Mouse (Mus musculus) lung, embryonic 15.5 days (tissue): ENCODE results near the gene Cnot6l. TPM values are rescaled to one million over a fixed set of nuclear protein-coding genes. Genes with fewer than 3 reads are reported as not detected.

Experiments used
- ATAC-seq: fragments of 200-750 bp; cut with Nextera tagmentation; 2 replicates; pipeline ENCODE4 v1.8.0; 2017; ENCODE audit warnings: moderate number of reproducible peaks, borderline replicate concordance; ENCODE audit not compliant: low FRiP score, low TSS enrichment; ENCODE audit errors: extremely low read depth
- H3K27ac ChIP-seq: fragments of 300-500 bp; sonication (generic); 2 replicates; pipeline ENCODE4 v1.5.1; 2015; ENCODE audit warnings: moderate library complexity, mild to moderate bottlenecking, inconsistent platforms
- H3K27me3 ChIP-seq: fragments of 300-500 bp; sonication (generic); 2 replicates; pipeline ENCODE4 v1.6.1; 2015; ENCODE audit warnings: inconsistent platforms
- H3K36me3 ChIP-seq: fragments of 300-500 bp; sonication (generic); 2 replicates; pipeline ENCODE4 v1.6.1; 2015; ENCODE audit warnings: inconsistent platforms
- H3K4me1 ChIP-seq: fragments of 300-500 bp; sonication (generic); 2 replicates; pipeline ENCODE4 v1.6.1; 2015; ENCODE audit warnings: inconsistent platforms
- H3K4me2 ChIP-seq: fragments of 300-500 bp; sonication (generic); 2 replicates; pipeline ENCODE4 v1.6.1; 2015; ENCODE audit warnings: inconsistent platforms, mild to moderate bottlenecking, moderate library complexity
- H3K4me3 ChIP-seq: fragments of 300-500 bp; sonication (generic); 2 replicates; pipeline ENCODE4 v1.5.1; 2015; ENCODE audit warnings: mild to moderate bottlenecking, inconsistent platforms
- H3K9ac ChIP-seq: fragments of 300-500 bp; sonication (generic); 2 replicates; pipeline ENCODE4 v1.6.1; 2015; ENCODE audit warnings: inconsistent platforms
- H3K9me3 ChIP-seq: fragments of 300-500 bp; sonication (generic); 2 replicates; pipeline ENCODE4 v1.6.1; 2016; ENCODE audit warnings: inconsistent platforms
- WGBS: fragments of 180-500 bp; shearing (Covaris S2); methylation state at CpG from one replicate; pipeline ENCODE4 v1.1.7; 2015; 5-methylcytosine and 5-hydroxymethylcytosine counted together
- polyA plus RNA-seq: library from polyadenylated mRNA; unstranded; fragments of >200 nt; fragmentation: Nextera tagmentation; extraction: Ambion mirVana; gene quantifications from 2 replicates; pipeline ENCODE4 v1.2.1, GENCODE M21; 2015

The Cnot6l gene
- polyA plus RNA-seq, result 22.9 and 23.4 TPM in 2 replicates

- Histone ChIP-seq H3K27me3 (no peaks in the 10 kb centered on the region), H3K4me1 (peaks cover 20% of the 10 kb centered on the region), H3K4me2 (peak within 1 kb of the TSS; percentile 76), H3K36me3 (no peaks in the 10 kb centered on the region), H3K27ac (peak within 1 kb of the TSS; percentile 99), H3K4me3 (peak within 1 kb of the TSS; percentile 93), H3K9ac (peak within 1 kb of the TSS; percentile 59), H3K9me3 (no peaks in the 10 kb centered on the region)
- ATAC-seq, result 0 out of 2 replicates have a peak, but pooled peaks have one; percentile 24
- 21% methylated on average over 5 of the region's 5 CpGs for WGBS
Measured at GRCm38 (mm10) chr5:96164021-96164411, at the start of gene Cnot6l. Gene Cnot6l (minus strand): TSS chr5:96164171.

- WGBS, result under 1% methylated on average over 35 of the region's 35 CpGs
- peak overlapping the region; percentile 87 for H3K27ac ChIP-seq
- peaks cover 29% of the 10 kb centered on the region for H3K4me1 ChIP-seq
- peak; percentile 95 for ATAC-seq
- no peaks in the 10 kb centered on the region for H3K27me3 ChIP-seq
- peak overlapping the region; percentile 65 for H3K4me3 ChIP-seq
- peak overlapping the region; percentile 61 for H3K9ac ChIP-seq
- H3K9me3 ChIP-seq, result no peaks in the 10 kb centered on the region
- peaks cover 7% of the 10 kb centered on the region for H3K36me3 ChIP-seq
- peak overlapping the region; percentile 65 for H3K4me2 ChIP-seq
Measured at GRCm38 (mm10) chr5:96209916-96210583, 46.1 kb upstream of the Cnot6l start.

GRCm38 (mm10) chr5:96209459-96209858 is 45.5 kb upstream of the Cnot6l start, which contains the start of gene Mrpl1:
Gene Mrpl1 (plus strand): TSS chr5:96209493.
- ATAC-seq, result peak; percentile 77
- peak within 1 kb of the TSS; percentile 87 for H3K27ac ChIP-seq
- under 1% methylated on average over 17 of the region's 17 CpGs for WGBS
- H3K4me3 ChIP-seq, result peak within 1 kb of the TSS; percentile 65
- peak within 1 kb of the TSS; percentile 61 for H3K9ac ChIP-seq
- H3K4me1 ChIP-seq, result peaks cover 29% of the 10 kb centered on the region
- peak within 1 kb of the TSS; percentile 65 for H3K4me2 ChIP-seq
- no peaks in the 10 kb centered on the region for H3K27me3 ChIP-seq
- no peaks in the 10 kb centered on the region for H3K9me3 ChIP-seq
- peaks cover 7% of the 10 kb centered on the region for H3K36me3 ChIP-seq

- peak overlapping the region; percentile 65 for H3K4me2 ChIP-seq
- WGBS, result 29% methylated on average over 4 of the region's 4 CpGs
- no peak for ATAC-seq
- no peaks in the 10 kb centered on the region for H3K27me3 ChIP-seq
- no peak overlapping the region for H3K9ac ChIP-seq
- no peaks in the 10 kb centered on the region for H3K36me3 ChIP-seq
- H3K4me3 ChIP-seq, result no peak overlapping the region
- H3K9me3 ChIP-seq, result no peaks in the 10 kb centered on the region
- peaks cover 29% of the 10 kb centered on the region for H3K4me1 ChIP-seq
- peak overlapping the region; percentile 87; the same call in 1 of the 2 replicates for H3K27ac ChIP-seq
Measured at GRCm38 (mm10) chr5:96208543-96208942, 44.6 kb upstream of the Cnot6l start.

- no peaks in the 10 kb centered on the region for H3K36me3 ChIP-seq
- 0 out of 2 replicates have a peak overlapping the region, but pooled peaks have one; percentile 7 for H3K27ac ChIP-seq
- H3K4me3 ChIP-seq, result no peak overlapping the region
- H3K27me3 ChIP-seq, result no peaks in the 10 kb centered on the region
- no peaks in the 10 kb centered on the region for H3K9me3 ChIP-seq
- ATAC-seq, result no peak
- peaks cover 29% of the 10 kb centered on the region for H3K4me1 ChIP-seq
- no peak overlapping the region for H3K4me2 ChIP-seq
- H3K9ac ChIP-seq, result no peak overlapping the region
- 87% methylated on average over 2 of the region's 2 CpGs for WGBS
Measured at GRCm38 (mm10) chr5:96207531-96207930, 43.6 kb upstream of the Cnot6l start.

- Histone ChIP-seq H3K4me1 (peaks cover 29% of the 10 kb centered on the region), H3K9ac (no peak overlapping the region), H3K27ac (peak overlapping the region; percentile 64), H3K4me2 (no peak overlapping the region), H3K4me3 (no peak overlapping the region), H3K36me3 (no peaks in the 10 kb centered on the region), H3K9me3 (no peaks in the 10 kb centered on the region), H3K27me3 (no peaks in the 10 kb centered on the region)
- WGBS, result 12% methylated on average over 2 of the region's 2 CpGs
- peak; percentile 25; the same call in 1 of the 2 replicates for ATAC-seq
Measured at GRCm38 (mm10) chr5:96206897-96207296, 42.9 kb upstream of the Cnot6l start.

GRCm38 (mm10) chr5:96201462-96202154 is 37.6 kb upstream of the Cnot6l start:
- peaks cover 6% of the 10 kb centered on the region; the same call in 1 of the 2 replicates for H3K4me1 ChIP-seq
- WGBS, result 56% methylated on average over 10 of the region's 10 CpGs
- no peak overlapping the region for H3K27ac ChIP-seq
- H3K27me3 ChIP-seq, result no peaks in the 10 kb centered on the region
- no peak overlapping the region for H3K4me2 ChIP-seq
- ATAC-seq, result no peak
- H3K9ac ChIP-seq, result no peak overlapping the region
- H3K36me3 ChIP-seq, result no peaks in the 10 kb centered on the region
- no peaks in the 10 kb centered on the region for H3K9me3 ChIP-seq
- no peak overlapping the region for H3K4me3 ChIP-seq

GRCm38 (mm10) chr5:96200269-96200668 is 36.3 kb upstream of the Cnot6l start:
- H3K9ac ChIP-seq, result no peak overlapping the region
- ATAC-seq, result no peak
- H3K27ac ChIP-seq, result no peak overlapping the region
- H3K4me2 ChIP-seq, result no peak overlapping the region
- H3K27me3 ChIP-seq, result no peaks in the 10 kb centered on the region
- whole genome bisulfite sequencing, result 64% methylated on average over 3 of the region's 3 CpGs
- H3K9me3 ChIP-seq, result no peaks in the 10 kb centered on the region
- H3K36me3 ChIP-seq, result no peaks in the 10 kb centered on the region
- no peak overlapping the region for H3K4me3 ChIP-seq
- H3K4me1 ChIP-seq, result no peaks in the 10 kb centered on the region

- Histone ChIP-seq H3K36me3 (no peaks in the 10 kb centered on the region), H3K4me3 (no peak overlapping the region), H3K27ac (no peak overlapping the region), H3K9me3 (no peaks in the 10 kb centered on the region), H3K27me3 (no peaks in the 10 kb centered on the region), H3K4me2 (no peak overlapping the region), H3K9ac (no peak overlapping the region), H3K4me1 (no peaks in the 10 kb centered on the region)
- ATAC-seq, result no peak
- 66% methylated on average over 6 of the region's 6 CpGs for WGBS
Measured at GRCm38 (mm10) chr5:96198271-96198670, 34.3 kb upstream of the Cnot6l start.

GRCm38 (mm10) chr5:96196547-96197052 is 32.6 kb upstream of the Cnot6l start:
- Histone ChIP-seq H3K4me1 (no peaks in the 10 kb centered on the region), H3K9ac (no peak overlapping the region), H3K27ac (no peak overlapping the region), H3K36me3 (no peaks in the 10 kb centered on the region), H3K27me3 (no peaks in the 10 kb centered on the region), H3K4me3 (no peak overlapping the region), H3K9me3 (no peaks in the 10 kb centered on the region), H3K4me2 (no peak overlapping the region)
- 46% methylated on average over 2 of the region's 2 CpGs for WGBS
- ATAC-seq, result no peak

- no peak overlapping the region for H3K9ac ChIP-seq
Measured at GRCm38 (mm10) chr5:96191251-96191650, 27.3 kb upstream of the Cnot6l start.

GRCm38 (mm10) chr5:96189761-96190160 is 25.8 kb upstream of the Cnot6l start:
- Histone ChIP-seq H3K4me1 (no peaks in the 10 kb centered on the region), H3K36me3 (no peaks in the 10 kb centered on the region), H3K27ac (no peak overlapping the region), H3K9ac (no peak overlapping the region), H3K4me3 (no peak overlapping the region), H3K9me3 (no peaks in the 10 kb centered on the region), H3K27me3 (no peaks in the 10 kb centered on the region), H3K4me2 (no peak overlapping the region)
- WGBS, result 89% methylated on average over 1 of the region's 1 CpGs
- no peak for ATAC-seq

More at GRCm38 (mm10) chr5:96191251-96191650, 27.3 kb upstream of the Cnot6l start:
- H3K4me1 ChIP-seq, result no peaks in the 10 kb centered on the region
- no peaks in the 10 kb centered on the region for H3K36me3 ChIP-seq
- no peak for ATAC-seq
- no peaks in the 10 kb centered on the region for H3K9me3 ChIP-seq
- H3K27me3 ChIP-seq, result no peaks in the 10 kb centered on the region
- 33% methylated on average over 4 of the region's 4 CpGs for whole genome bisulfite sequencing
- no peak overlapping the region for H3K27ac ChIP-seq
- no peak overlapping the region for H3K4me3 ChIP-seq
- no peak overlapping the region for H3K4me2 ChIP-seq
